Mouse (Mus musculus) lung, embryonic 16.5 days (tissue): ENCODE measurements around the gene Klhl2. TPM values are rescaled to one million over a fixed set of nuclear protein-coding genes. Genes with fewer than 3 reads are reported as not detected.

Experiments used
- ATAC-seq: fragments of 200-750 bp; cut with Nextera tagmentation; 2 replicates; pipeline ENCODE4 v1.8.0; 2017; ENCODE audit warnings: low read depth, mild to moderate bottlenecking, moderate library complexity
- H3K27ac ChIP-seq: fragments of 300-500 bp; sonication (generic); 2 replicates; pipeline ENCODE4 v1.5.1; 2014; ENCODE audit warnings: mild to moderate bottlenecking, control low read depth, low read length
- H3K27me3 ChIP-seq: fragments of 300-500 bp; sonication (generic); 2 replicates; pipeline ENCODE4 v1.6.1; 2014; ENCODE audit warnings: low read depth, low read length, mixed read lengths; ENCODE audit not compliant: control insufficient read depth, insufficient read depth
- H3K36me3 ChIP-seq: fragments of 300-500 bp; sonication (generic); 2 replicates; pipeline ENCODE4 v1.6.1; 2014; ENCODE audit warnings: low read length; ENCODE audit not compliant: control insufficient read depth, insufficient read depth
- H3K4me1 ChIP-seq: fragments of 300-500 bp; sonication (generic); replicated peaks from 2 replicates; pipeline ENCODE4 v1.6.1; 2014; ENCODE audit warnings: low read length, mixed read lengths; ENCODE audit not compliant: control insufficient read depth, insufficient read depth
- H3K4me2 ChIP-seq: fragments of 300-500 bp; sonication (generic); 2 replicates; pipeline ENCODE4 v1.6.1; 2014; ENCODE audit warnings: low read depth, low read length, control low read depth
- H3K4me3 ChIP-seq: fragments of 300-500 bp; sonication (generic); 2 replicates; pipeline ENCODE4 v1.5.1; 2014; ENCODE audit warnings: mild to moderate bottlenecking, low read length, control low read depth
- H3K9ac ChIP-seq: fragments of 300-500 bp; sonication (generic); 2 replicates; pipeline ENCODE4 v1.6.1; 2014; ENCODE audit warnings: low read length, control low read depth
- H3K9me3 ChIP-seq: fragments of 300-500 bp; sonication (generic); 2 replicates; pipeline ENCODE4 v1.6.1; 2016; ENCODE audit warnings: low read length; ENCODE audit not compliant: control insufficient read depth
- WGBS: fragments of 180-500 bp; shearing (Covaris S2); extraction: QIAGEN DNeasy Blood & Tissue Kit; methylation state at CpG from one replicate; pipeline ENCODE4 v1.1.7; 2014; 5-methylcytosine and 5-hydroxymethylcytosine counted together
- polyA plus RNA-seq: library from polyadenylated mRNA; unstranded; fragments of >200 nt; fragmentation: Nextera tagmentation; extraction: Ambion mirVana; gene quantifications from 2 replicates; pipeline ENCODE4 v1.2.1, GENCODE M21; 2015

The Klhl2 gene
- polyA plus RNA-seq, 1 experiment from 2014 or later = 3.9 TPM

GRCm38 (mm10) chr8:64733271-64733943 is 116.4 kb downstream of the Klhl2 start, which contains the start of gene Msmo1:
Gene Msmo1, minus strand, starts transcription at chr8:64733792.
- peak within 1 kb of the TSS; percentile 75 for H3K4me3 ChIP-seq
- H3K27ac ChIP-seq = peak within 1 kb of the TSS; percentile 39; the same call in 1 of the 2 replicates
- H3K9ac ChIP-seq = peak within 1 kb of the TSS; percentile 71
- H3K9me3 ChIP-seq = no peaks in the 10 kb centered on the region
- ATAC-seq = peak; percentile 100
- no peaks in the 10 kb centered on the region for H3K27me3 ChIP-seq
- WGBS = under 1% methylated on average over 58 of the region's 60 CpGs
- peaks cover 5% of the 10 kb centered on the region; the same call in 1 of the 2 replicates for H3K36me3 ChIP-seq
- H3K4me1 ChIP-seq = peaks cover 11% of the 10 kb centered on the region; the same call in 1 of the 2 replicates
- peak within 1 kb of the TSS; percentile 78 for H3K4me2 ChIP-seq

- no peaks in the 10 kb centered on the region for H3K9me3 ChIP-seq
- H3K9ac ChIP-seq = peak overlapping the region; percentile 71
- H3K36me3 ChIP-seq = peaks cover 6% of the 10 kb centered on the region; the same call in 1 of the 2 replicates
- peaks cover 11% of the 10 kb centered on the region; the same call in 1 of the 2 replicates for H3K4me1 ChIP-seq
- ATAC-seq = no peak
- 8% methylated on average over 9 of the region's 9 CpGs for WGBS
- no peaks in the 10 kb centered on the region for H3K27me3 ChIP-seq
- peak overlapping the region; percentile 75 for H3K4me3 ChIP-seq
- no peak overlapping the region for H3K27ac ChIP-seq
- peak overlapping the region; percentile 78 for H3K4me2 ChIP-seq
Observed at GRCm38 (mm10) chr8:64732596-64732995, 117.2 kb downstream of the Klhl2 start.

DNA sequence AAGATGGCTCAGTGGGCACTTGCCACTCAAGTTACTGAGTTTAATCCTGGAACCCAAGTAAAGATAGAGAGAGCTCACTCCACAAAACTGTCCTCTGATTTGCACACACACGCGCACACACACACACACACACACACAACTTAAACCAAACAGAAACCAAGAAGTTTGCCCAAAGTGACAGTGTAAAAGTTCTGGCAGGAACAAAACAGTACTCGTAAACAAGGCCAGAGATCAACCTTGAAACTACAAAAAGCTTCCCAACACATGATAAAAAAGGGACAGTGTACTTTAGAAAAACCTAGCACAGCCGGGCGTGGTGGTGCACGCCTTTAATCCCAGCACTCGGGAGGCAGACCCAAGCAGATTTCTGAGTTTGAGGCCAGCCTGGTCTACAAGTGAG is 121.7 kb downstream of the Klhl2 start:
- Histone ChIP-seq H3K9ac (no peak overlapping the region), H3K27ac (no peak overlapping the region), H3K9me3 (no peaks in the 10 kb centered on the region), H3K4me1 (peaks cover 11% of the 10 kb centered on the region; the same call in 1 of the 2 replicates), H3K27me3 (no peaks in the 10 kb centered on the region), H3K4me3 (no peak overlapping the region), H3K4me2 (no peak overlapping the region), H3K36me3 (peaks cover 20% of the 10 kb centered on the region; the same call in 1 of the 2 replicates)
- 81% methylated on average over 7 of the region's 7 CpGs for WGBS
- ATAC-seq = no peak

DNA sequence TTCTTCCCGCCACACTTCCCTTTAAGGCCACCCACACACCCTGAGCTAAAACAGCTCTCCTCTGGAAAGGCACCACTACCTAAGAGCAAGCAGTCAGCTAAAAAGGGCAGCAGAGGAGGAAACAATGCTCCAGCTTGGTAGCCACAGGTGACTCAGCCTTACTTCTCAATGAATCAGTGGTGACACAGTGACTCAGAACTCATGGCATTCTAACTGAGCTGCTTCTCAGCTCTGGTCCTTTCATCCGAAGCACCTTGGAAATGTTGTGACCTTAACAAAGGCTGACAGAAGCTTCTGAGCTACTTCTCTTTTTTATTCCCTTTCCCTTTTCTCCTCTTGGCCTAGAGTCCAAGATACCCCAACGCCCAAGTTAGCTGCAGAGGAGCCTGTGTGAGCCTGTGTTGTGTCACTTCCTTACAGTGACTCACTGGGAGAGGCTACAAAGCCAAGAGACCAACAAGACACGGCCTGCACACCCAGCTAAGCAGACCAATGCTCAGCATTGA is 123.6 kb downstream of the Klhl2 start:
- no peak overlapping the region for H3K27ac ChIP-seq
- no peak overlapping the region for H3K9ac ChIP-seq
- no peak for ATAC-seq
- H3K27me3 ChIP-seq = no peaks in the 10 kb centered on the region
- WGBS = 78% methylated on average over 4 of the region's 4 CpGs
- H3K4me1 ChIP-seq = no peaks in the 10 kb centered on the region
- H3K9me3 ChIP-seq = no peaks in the 10 kb centered on the region
- H3K4me2 ChIP-seq = no peak overlapping the region
- H3K4me3 ChIP-seq = no peak overlapping the region
- H3K36me3 ChIP-seq = peaks cover 25% of the 10 kb centered on the region; the same call in 1 of the 2 replicates

- Histone ChIP-seq H3K4me1 (no peaks in the 10 kb centered on the region), H3K9ac (no peak overlapping the region), H3K4me2 (no peak overlapping the region), H3K4me3 (no peak overlapping the region), H3K9me3 (no peaks in the 10 kb centered on the region), H3K27me3 (no peaks in the 10 kb centered on the region), H3K27ac (no peak overlapping the region), H3K36me3 (peaks cover 35% of the 10 kb centered on the region)
- whole genome bisulfite sequencing = 75% methylated on average over 2 of the region's 2 CpGs
- ATAC-seq = no peak
Observed at GRCm38 (mm10) chr8:64723206-64723605, 126.6 kb downstream of the Klhl2 start.

DNA sequence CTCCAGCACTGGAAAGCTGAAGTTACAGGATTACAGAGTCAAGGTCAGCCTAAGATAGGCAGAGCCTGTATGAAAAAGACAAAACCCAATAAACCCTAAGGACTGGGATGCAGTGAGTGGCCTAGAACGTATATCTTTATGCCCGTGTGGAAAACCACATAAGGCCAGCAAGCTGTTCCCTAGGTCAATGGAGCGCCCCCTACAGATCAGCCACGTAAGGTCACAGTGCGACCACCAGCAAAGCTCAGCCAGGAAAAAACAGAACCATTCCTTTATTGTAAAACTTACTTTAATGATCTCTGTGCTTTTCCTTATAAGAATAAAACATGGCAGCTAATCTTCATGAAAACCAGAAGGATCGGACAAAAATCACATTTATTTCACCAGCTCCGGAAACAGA is 131.9 kb downstream of the Klhl2 start:
- H3K9ac ChIP-seq = no peak overlapping the region
- H3K4me1 ChIP-seq = no peaks in the 10 kb centered on the region
- no peak for ATAC-seq
- no peak overlapping the region for H3K27ac ChIP-seq
- H3K9me3 ChIP-seq = no peaks in the 10 kb centered on the region
- peaks cover 27% of the 10 kb centered on the region for H3K36me3 ChIP-seq
- no peaks in the 10 kb centered on the region for H3K27me3 ChIP-seq
- 81% methylated on average over 7 of the region's 7 CpGs for WGBS
- H3K4me2 ChIP-seq = no peak overlapping the region
- H3K4me3 ChIP-seq = no peak overlapping the region

GRCm38 (mm10) chr8:64712499-64712898 is 137.3 kb downstream of the Klhl2 start:
- 86% methylated on average over 7 of the region's 7 CpGs for WGBS
- ATAC-seq = no peak

GRCm38 (mm10) chr8:64711544-64711943 is 138.3 kb downstream of the Klhl2 start:
- H3K4me3 ChIP-seq = no peak overlapping the region
- H3K4me1 ChIP-seq = no peaks in the 10 kb centered on the region
- no peak for ATAC-seq
- H3K4me2 ChIP-seq = no peak overlapping the region
- 19% methylated on average over 1 of the region's 1 CpGs for WGBS
- H3K9me3 ChIP-seq = no peaks in the 10 kb centered on the region
- H3K27me3 ChIP-seq = no peaks in the 10 kb centered on the region
- H3K27ac ChIP-seq = no peak overlapping the region
- 0 out of 2 replicates have a peak, but pooled peaks cover 2% of the 10 kb centered on the region for H3K36me3 ChIP-seq
- no peak overlapping the region for H3K9ac ChIP-seq

More at GRCm38 (mm10) chr8:64712499-64712898, 137.3 kb downstream of the Klhl2 start:
- Histone ChIP-seq H3K36me3 (peaks cover 4% of the 10 kb centered on the region; the same call in 1 of the 2 replicates), H3K27ac (no peak overlapping the region), H3K4me1 (no peaks in the 10 kb centered on the region), H3K4me2 (no peak overlapping the region), H3K9me3 (no peaks in the 10 kb centered on the region), H3K4me3 (no peak overlapping the region), H3K9ac (no peak overlapping the region), H3K27me3 (no peaks in the 10 kb centered on the region)

GRCm38 (mm10) chr8:64707481-64707880 is 142.3 kb downstream of the Klhl2 start:
- Histone ChIP-seq H3K27me3 (no peaks in the 10 kb centered on the region), H3K9ac (no peak overlapping the region), H3K4me3 (no peak overlapping the region), H3K4me1 (no peaks in the 10 kb centered on the region), H3K36me3 (no peaks in the 10 kb centered on the region), H3K9me3 (no peaks in the 10 kb centered on the region), H3K4me2 (no peak overlapping the region), H3K27ac (no peak overlapping the region)
- no peak for ATAC-seq
